Mouse (Mus musculus) CH12.LX (cell line): ENCODE measurements around the gene Vmn1r53. TPM values are rescaled to one million over a fixed set of nuclear protein-coding genes. Genes with fewer than 3 reads are reported as not detected.
"Not testable (repeated sequence)": the region's sequence is repeated elsewhere in the genome, so short reads cannot be mapped to it uniquely, and the experiment has no call there.

Experiments used
- DNase-seq: peaks from one replicate; pipeline ENCODE4 v3.0.0-alpha.2; 2013; ENCODE audit errors: extremely low read depth
- H3K27ac ChIP-seq: 2 replicates; pipeline ENCODE4 v1.5.1; 2012; ENCODE audit warnings: low read depth, mild to moderate bottlenecking, control low read depth, moderate library complexity; ENCODE audit not compliant: insufficient read depth
- H3K27me3 ChIP-seq: replicated peaks from 2 replicates; pipeline ENCODE3; 2012; ENCODE audit warnings: inconsistent platforms
- H3K36me3 ChIP-seq, 2 experiments: replicated peaks in 1 of 2; 2 replicates each; pipeline versions ENCODE3 to v1.6.1; 2012; ENCODE audit warnings: inconsistent platforms in 1 of 2, low read length in 1 of 2, mild to moderate bottlenecking in 1 of 2, mixed read lengths in 1 of 2, moderate library complexity in 1 of 2; ENCODE audit not compliant: control insufficient read depth in 1 of 2, insufficient read depth in 1 of 2
- H3K4me1 ChIP-seq, 2 experiments: 2 replicates each; pipeline ENCODE4 v1.6.1; 2012; ENCODE audit warnings: inconsistent platforms in 1 of 2, moderate library complexity in 1 of 2; ENCODE audit not compliant: insufficient read depth in 2 of 2, control insufficient read depth in 1 of 2
- H3K4me2 ChIP-seq: 2 replicates; pipeline ENCODE4 v1.6.1; 2012; ENCODE audit warnings: low read depth, mild to moderate bottlenecking, control low read depth; ENCODE audit not compliant: poor library complexity, insufficient read depth, severe bottlenecking
- H3K4me3 ChIP-seq, 3 experiments: fragments of 150-350 bp in 1 of 3; sonication (generic) in 1 of 3; replicated peaks in 1 of 3; 2 replicates each; pipeline versions ENCODE3 to v1.5.1; 2011 to 2012; ENCODE audit warnings: low read depth in 2 of 3, low read length in 2 of 3, mild to moderate bottlenecking in 2 of 3, moderate library complexity in 2 of 3, control low read depth in 1 of 3, improper control_type of control experiment in 1 of 3, inconsistent platforms in 1 of 3, mixed read lengths in 1 of 3; ENCODE audit not compliant: poor library complexity in 1 of 3
- H3K79me2 ChIP-seq: replicated peaks from 2 replicates; pipeline ENCODE4 v1.6.1; 2012; ENCODE audit warnings: mild to moderate bottlenecking, moderate library complexity; ENCODE audit not compliant: control insufficient read depth, poor library complexity, insufficient read depth, severe bottlenecking; ENCODE audit errors: extremely low read depth
- H3K9ac ChIP-seq: 2 replicates; pipeline ENCODE4 v1.6.1; 2012; ENCODE audit warnings: low read depth, mild to moderate bottlenecking, control low read depth, moderate library complexity; ENCODE audit not compliant: insufficient read depth
- H3K9me3 ChIP-seq: replicated peaks from 2 replicates; pipeline ENCODE3; 2012; ENCODE audit warnings: low read length, inconsistent platforms, mixed read lengths
- BHLHE40 ChIP-seq: IDR thresholded peaks from 2 replicates; pipeline ENCODE4 v1.6.1; 2011; ENCODE audit warnings: mild to moderate bottlenecking, low read depth, low read length, improper control_type of control experiment
- CTCF ChIP-seq, 2 experiments: IDR thresholded peaks in 1 of 2; conservative IDR thresholded peaks in 1 of 2; 2 replicates each; pipeline ENCODE4 v1.5.1; 2011 to 2012; ENCODE audit warnings: low read depth in 2 of 2, low read length in 2 of 2, improper control_type of control experiment in 1 of 2, inconsistent platforms in 1 of 2, mild to moderate bottlenecking in 1 of 2, moderate library complexity in 1 of 2
- E2F4 ChIP-seq: IDR thresholded peaks from 2 replicates; pipeline ENCODE4 v1.6.1; 2011; ENCODE audit warnings: low read depth, low read length, improper control_type of control experiment; ENCODE audit not compliant: insufficient replicate concordance
- ELF1 ChIP-seq: IDR thresholded peaks from 2 replicates; pipeline ENCODE4 v1.6.1; 2014; ENCODE audit warnings: low read depth, mild to moderate bottlenecking, inconsistent platforms, low read length, improper control_type of control experiment
- GABPA ChIP-seq: IDR thresholded peaks from 2 replicates; pipeline ENCODE4 v1.6.1; 2012; ENCODE audit warnings: low read depth, low read length, improper control_type of control experiment, inconsistent platforms; ENCODE audit not compliant: insufficient replicate concordance
- HCFC1 ChIP-seq: IDR thresholded peaks from 2 replicates; pipeline ENCODE4 v1.6.1; 2012; ENCODE audit warnings: low read depth, mild to moderate bottlenecking, inconsistent platforms, low read length, improper control_type of control experiment
- IRF4 ChIP-seq: IDR thresholded peaks from 2 replicates; pipeline ENCODE4 v1.6.1; 2014; ENCODE audit warnings: low read depth, mild to moderate bottlenecking, inconsistent platforms, low read length, improper control_type of control experiment
- MAX ChIP-seq: IDR thresholded peaks from 2 replicates; pipeline ENCODE4 v1.6.1; 2011; ENCODE audit warnings: low read length, improper control_type of control experiment
- MYC ChIP-seq: IDR thresholded peaks from 2 replicates; pipeline ENCODE4 v1.6.1; 2011; ENCODE audit warnings: low read depth, mild to moderate bottlenecking, improper control_type of control experiment, low read length
- NELFE ChIP-seq: IDR thresholded peaks from 2 replicates; pipeline ENCODE4 v1.6.1; 2011; ENCODE audit warnings: low read depth, low read length, improper control_type of control experiment
- NRF1 ChIP-seq: IDR thresholded peaks from 2 replicates; pipeline ENCODE4 v1.6.1; 2014; ENCODE audit warnings: low read depth, mild to moderate bottlenecking, inconsistent platforms, low read length, improper control_type of control experiment, moderate library complexity
- POLR2A ChIP-seq: IDR thresholded peaks from 2 replicates; pipeline ENCODE4 v1.6.1; 2011; ENCODE audit warnings: low read depth, mild to moderate bottlenecking, improper control_type of control experiment, low read length
- RCOR1 ChIP-seq: conservative IDR thresholded peaks from 2 replicates; pipeline ENCODE4 v1.6.1; 2012; ENCODE audit warnings: low read depth, mild to moderate bottlenecking, inconsistent platforms, low read length, improper control_type of control experiment
- UBTF ChIP-seq: IDR thresholded peaks from 2 replicates; pipeline ENCODE4 v1.6.1; 2012; ENCODE audit warnings: low read depth, mild to moderate bottlenecking, inconsistent platforms, low read length, improper control_type of control experiment, moderate library complexity
- ZC3H11A ChIP-seq: IDR thresholded peaks from 2 replicates; pipeline ENCODE4 v1.6.1; 2012; ENCODE audit warnings: low read depth, mild to moderate bottlenecking, inconsistent platforms, low read length, improper control_type of control experiment
- dilution Hi-C: fragments of 300-500 bp; cut with MboI; formaldehyde crosslinking; loops from 2 replicates; pipeline ENCODE4 v1.14.3; 2020; ENCODE audit warnings: low sequenced_read_pairs; ENCODE audit not compliant: extremely low pct_unique_long_range_greater_than_20kb, extremely low pct_ligation_motif_present
- in situ Hi-C: fragments of 300-500 bp; cut with MboI; formaldehyde crosslinking; loops from 3 replicates; pipeline ENCODE4 v1.14.3; 2019; ENCODE audit warnings: low sequenced_read_pairs, low pct_ligation_motif_present, low pct_unique_long_range_greater_than_20kb, mixed read lengths
- polyA plus RNA-seq: library from polyadenylated mRNA; unstranded; fragments of >175 nt; gene quantifications from 2 replicates; pipeline ENCODE4 v1.2.1, GENCODE M21; 2012; ENCODE audit warnings: low read depth; ENCODE audit not compliant: insufficient read length
- total RNA-seq, 2 experiments: library from RNA; depleted of rRNA; stranded (reverse); fragments of 300-350 nt in 1 of 2; fragments of >200 nt in 1 of 2; gene quantifications; 2 replicates each; pipeline ENCODE4 v1.2.3; 2012 to 2014

Vmn1r53 gene
- total and polyA plus RNA-seq, 3 experiments: not detected

- no peaks in the 10 kb centered on the region for H3K79me2 ChIP-seq
- no peaks in the 10 kb centered on the region for H3K4me1 ChIP-seq
- H3K4me2 ChIP-seq: no peak overlapping the region
- H3K9me3 ChIP-seq: no peaks in the 10 kb centered on the region
- in situ Hi-C loops: no loop called here
- H3K27me3 ChIP-seq: peaks cover 71% of the 10 kb centered on the region
- TF ChIP-seq POLR2A (no peak), BHLHE40 (no peak), HCFC1 (no peak), E2F4 (no peak), NRF1 (no peak), MYC (no peak), ZC3H11A (no peak), MAX (no peak), GABPA (no peak)
- dilution Hi-C loops: no loop called here
- no peak overlapping the region for H3K9ac ChIP-seq
- H3K4me3 ChIP-seq: no peak overlapping the region
- no peaks in the 10 kb centered on the region for H3K36me3 ChIP-seq
- DNase-seq: no peak
- H3K27ac ChIP-seq: no peak overlapping the region
Measured at GRCm38 (mm10) chr6:90244019-90244418, 19.8 kb upstream of the Vmn1r53 start.

GRCm38 (mm10) chr6:90232681-90233080 lies 8.4 kb upstream of the Vmn1r53 start:
- H3K9me3 ChIP-seq: no peaks in the 10 kb centered on the region
- H3K27ac ChIP-seq: no peak overlapping the region
- no peak for DNase-seq
- in situ Hi-C loops (no loop called here), dilution Hi-C loops (no loop called here)
- H3K79me2 ChIP-seq: no peaks in the 10 kb centered on the region
- peaks cover 19% of the 10 kb centered on the region for H3K27me3 ChIP-seq
- no peaks in the 10 kb centered on the region for H3K36me3 ChIP-seq
- no peak overlapping the region for H3K4me3 ChIP-seq
- H3K4me1 ChIP-seq: no peaks in the 10 kb centered on the region
- no peak for TF ChIP-seq UBTF
- no peak for TF ChIP-seq ELF1
- no peak for TF ChIP-seq RCOR1
- no peak for TF ChIP-seq IRF4
- TF ChIP-seq CTCF (conservative IDR thresholded peaks at IDR 0.05 in 1 of 2, IDR thresholded peaks at IDR 0.05 in 1 of 2; ENCODE audit: low read depth in 2 of 2, low read length in 2 of 2): no peak
- no peak for TF ChIP-seq NELFE
- TF ChIP-seq NRF1: no peak
- no peak for TF ChIP-seq BHLHE40
- H3K4me2 ChIP-seq: no peak overlapping the region
- H3K9ac ChIP-seq: no peak overlapping the region

DNA sequence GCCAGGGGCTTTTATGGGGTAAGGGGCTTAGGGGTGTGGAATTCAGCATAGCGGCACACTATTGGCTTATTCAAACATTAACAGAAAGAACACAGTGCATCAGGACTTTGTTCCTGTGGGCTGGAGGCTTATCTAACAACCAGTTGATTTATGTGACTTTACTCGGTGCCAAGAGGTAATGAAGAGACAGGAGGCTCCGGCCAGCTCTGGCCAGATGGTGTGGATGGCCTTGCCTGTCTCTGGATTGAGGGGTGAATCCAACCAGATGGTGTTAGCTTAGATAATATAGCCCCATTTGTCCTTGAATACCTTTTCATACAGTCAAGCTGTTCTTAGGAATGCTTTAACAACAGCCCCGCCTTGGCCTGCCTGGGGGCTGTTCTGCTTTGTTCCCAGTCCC lies 7.9 kb upstream of the Vmn1r53 start:
- in situ Hi-C loops, H3K9ac ChIP-seq: not testable (repeated sequence)

GRCm38 (mm10) chr6:90202493-90202892 lies 21.7 kb downstream of the Vmn1r53 start, which contains the start of gene V1ra8:
V1ra8 (plus strand) TSS chr6:90202793.
- H3K9ac ChIP-seq, H3K36me3 ChIP-seq, DNase-seq, H3K9me3 ChIP-seq, H3K79me2 ChIP-seq, in situ Hi-C loops, H3K4me1 ChIP-seq, H3K27ac ChIP-seq, H3K4me3 ChIP-seq, dilution Hi-C loops, H3K4me2 ChIP-seq: not testable (repeated sequence)
- H3K27me3 ChIP-seq: peaks cover 31% of the 10 kb centered on the region

More for the DNA sequence above, 7.9 kb upstream of the Vmn1r53 start:
- H3K4me3 ChIP-seq, H3K79me2 ChIP-seq, H3K27ac ChIP-seq, H3K9me3 ChIP-seq, H3K4me1 ChIP-seq, dilution Hi-C loops, H3K4me2 ChIP-seq, DNase-seq, H3K36me3 ChIP-seq: not testable (repeated sequence)
- H3K27me3 ChIP-seq: peaks cover 19% of the 10 kb centered on the region
